Mouse (Mus musculus) lung, adult 2 months (tissue): ENCODE data around the gene Ccdc88a.
"Not testable (repeated sequence)": the region's sequence is repeated elsewhere in the genome, so short reads cannot be mapped to it uniquely, and the experiment has no call there.

Experiments
- CTCF ChIP-seq: fragments of 200-500 bp; IDR thresholded peaks from 2 replicates; pipeline ENCODE4 v1.5.1; 2011; ENCODE audit warnings: mild to moderate bottlenecking, low read length, control low read depth; ENCODE audit not compliant: insufficient read depth
- POLR2A ChIP-seq: fragments of 200-500 bp; IDR thresholded peaks from 2 replicates; pipeline ENCODE4 v1.6.1; 2011; ENCODE audit warnings: low read depth, mild to moderate bottlenecking, control low read depth, low read length, borderline replicate concordance; ENCODE audit errors: extremely low read depth

DNA sequence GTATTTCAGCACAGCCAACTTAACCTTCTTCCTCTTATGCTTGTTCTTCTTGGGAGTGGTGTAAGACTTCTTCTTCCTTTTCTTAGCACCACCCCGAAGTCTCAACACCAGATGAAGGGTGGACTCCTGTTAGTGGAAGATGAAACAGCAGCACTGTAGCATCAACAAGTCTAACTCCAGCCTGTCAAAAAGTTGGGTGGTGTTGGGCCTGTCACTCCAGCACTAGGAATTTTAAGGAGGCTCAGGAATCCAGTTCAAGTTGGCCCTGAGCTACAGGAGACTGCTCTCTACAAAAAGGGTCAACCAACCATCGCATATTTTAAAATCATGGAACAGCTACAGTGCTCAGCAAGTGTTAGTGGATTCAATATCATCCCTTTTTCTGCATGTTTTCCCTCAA is 172.8 kb downstream of the Ccdc88a start:
- TF ChIP-seq POLR2A, CTCF: not testable (repeated sequence)
